Mouse (Mus musculus) liver, adult 2 months (tissue): Measurements from ENCODE around the gene H2al1f.

Experiments
- CTCF ChIP-seq: fragments of 200-500 bp; IDR thresholded peaks from 2 replicates; pipeline ENCODE4 v1.5.1; 2011; ENCODE audit warnings: low read depth, low read length, control low read depth
- POLR2A ChIP-seq: fragments of 200-500 bp; IDR thresholded peaks from 2 replicates; pipeline ENCODE4 v1.6.1; 2011; ENCODE audit warnings: low read length, control low read depth; ENCODE audit not compliant: insufficient read depth; ENCODE audit errors: extremely low read depth

DNA sequence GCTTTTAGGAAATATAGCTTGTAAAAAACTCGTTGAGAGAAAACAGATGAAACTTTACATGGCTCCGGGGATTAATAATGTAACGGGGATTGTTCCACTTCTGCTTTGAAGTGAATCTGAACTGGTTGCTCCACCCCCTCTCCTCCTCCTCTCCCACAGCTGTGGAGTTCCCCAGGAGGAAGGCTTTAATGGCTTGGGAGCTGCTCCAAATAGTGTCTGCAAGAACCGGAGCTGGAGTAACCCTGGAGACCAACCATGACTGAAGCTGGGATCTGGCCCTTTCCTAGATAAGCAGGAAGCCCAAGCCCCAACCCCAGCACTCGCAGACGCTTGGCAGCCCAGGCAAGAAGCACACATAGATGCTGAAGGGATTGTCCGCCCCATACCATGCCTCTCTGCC, 47.2 kb upstream of the H2al1f start:
- no peak for TF ChIP-seq CTCF
- no peak for TF ChIP-seq POLR2A
